Mouse (Mus musculus) intestine, embryonic 15.5 days (tissue): ENCODE data around the gene Ccdc12. TPM values are rescaled to one million over a fixed set of nuclear protein-coding genes. Genes with fewer than 3 reads are reported as not detected.
"Not testable (repeated sequence)": the region's sequence is repeated elsewhere in the genome, so short reads cannot be mapped to it uniquely, and the experiment has no call there.

Experiments
- ATAC-seq: fragments of 200-750 bp; cut with Nextera tagmentation; 2 replicates; pipeline ENCODE4 v1.8.0; 2017; ENCODE audit warnings: moderate TSS enrichment, moderate library complexity
- H3K27ac ChIP-seq: fragments of 300-500 bp; sonication (generic); 2 replicates; pipeline ENCODE4 v1.5.1; 2015; ENCODE audit warnings: mild to moderate bottlenecking, inconsistent platforms
- H3K27me3 ChIP-seq: fragments of 300-500 bp; sonication (generic); replicated peaks from 2 replicates; pipeline ENCODE4 v1.6.1; 2015; ENCODE audit warnings: inconsistent platforms
- H3K36me3 ChIP-seq: fragments of 300-500 bp; sonication (generic); 2 replicates; pipeline ENCODE4 v1.6.1; 2015; ENCODE audit warnings: inconsistent platforms
- H3K4me1 ChIP-seq: fragments of 300-500 bp; sonication (generic); replicated peaks from 2 replicates; pipeline ENCODE4 v1.6.1; 2015; ENCODE audit warnings: inconsistent platforms
- H3K4me2 ChIP-seq: fragments of 300-500 bp; sonication (generic); replicated peaks from 2 replicates; pipeline ENCODE4 v1.6.1; 2015; ENCODE audit warnings: mild to moderate bottlenecking, inconsistent platforms
- H3K4me3 ChIP-seq: fragments of 300-500 bp; sonication (generic); replicated peaks from 2 replicates; pipeline ENCODE4 v1.5.1; 2015; ENCODE audit warnings: inconsistent platforms
- H3K9ac ChIP-seq: fragments of 300-500 bp; sonication (generic); 2 replicates; pipeline ENCODE4 v1.6.1; 2015; ENCODE audit warnings: inconsistent platforms
- H3K9me3 ChIP-seq: fragments of 300-500 bp; sonication (generic); 2 replicates; pipeline ENCODE4 v1.6.1; 2016; ENCODE audit warnings: inconsistent platforms
- WGBS: fragments of 180-500 bp; shearing (Covaris S2); methylation state at CpG from one replicate; pipeline ENCODE4 v1.1.7; 2015; 5-methylcytosine and 5-hydroxymethylcytosine counted together
- polyA plus RNA-seq: library from polyadenylated mRNA; unstranded; fragments of >200 nt; fragmentation: Nextera tagmentation; extraction: Ambion mirVana; gene quantifications from 2 replicates; pipeline ENCODE4 v1.2.1, GENCODE M21; 2015

Ccdc12 gene
- polyA plus RNA-seq, 1 experiment from 2014 or later, result 166 TPM

- no peak overlapping the region for H3K4me3 ChIP-seq
- no peak for ATAC-seq
- no peaks in the 10 kb centered on the region for H3K36me3 ChIP-seq
- no peaks in the 10 kb centered on the region for H3K9me3 ChIP-seq
- no peak overlapping the region for H3K4me2 ChIP-seq
- H3K27me3 ChIP-seq, result no peaks in the 10 kb centered on the region
- no peak overlapping the region for H3K27ac ChIP-seq
- WGBS, result 51% methylated on average over 4 of the region's 4 CpGs
- H3K4me1 ChIP-seq, result peaks cover 15% of the 10 kb centered on the region
- H3K9ac ChIP-seq, result no peak overlapping the region
These were observed 11.0 kb downstream of the Ccdc12 start for GRCm38 (mm10) chr9:110667219-110667836.

DNA sequence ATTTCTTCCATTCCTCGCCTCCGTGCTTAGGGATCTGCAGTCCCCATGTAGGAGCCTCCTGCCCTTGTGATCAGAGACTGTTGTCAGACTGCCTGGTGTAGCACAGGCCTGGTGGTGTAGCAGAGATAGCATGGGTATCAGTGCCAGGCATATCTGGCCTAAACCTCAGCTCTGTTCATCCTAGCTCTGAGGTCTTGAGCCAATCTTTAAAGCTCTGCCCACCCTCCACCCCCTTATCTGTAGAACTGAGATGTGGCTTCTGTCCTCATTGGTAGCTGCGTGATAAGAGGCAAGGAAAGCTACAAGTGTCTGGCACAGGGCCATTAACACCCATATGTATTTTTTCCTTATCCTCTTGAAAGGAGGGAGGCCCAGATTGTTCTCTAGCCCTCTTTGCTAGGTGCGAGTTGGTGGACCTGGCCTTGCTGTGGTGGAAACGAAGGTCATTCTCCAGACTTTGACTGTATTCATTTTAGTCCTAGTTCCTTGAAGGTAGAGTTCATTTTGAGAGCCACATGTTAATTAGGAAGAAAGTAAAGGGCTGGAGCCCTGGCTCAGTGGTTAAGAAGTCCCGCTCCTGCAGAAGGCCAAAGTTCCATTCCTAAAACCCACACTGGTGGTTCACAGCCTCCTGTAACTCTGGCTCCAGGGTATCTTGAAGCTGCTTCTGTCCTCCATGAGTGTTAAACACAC lies 12.4 kb downstream of the Ccdc12 start:
- Histone ChIP-seq H3K9ac (no peak overlapping the region), H3K27me3 (no peaks in the 10 kb centered on the region), H3K4me3 (no peak overlapping the region), H3K9me3 (no peaks in the 10 kb centered on the region), H3K27ac (peak overlapping the region; percentile 40; the same call in 1 of the 2 replicates), H3K4me2 (no peak overlapping the region), H3K4me1 (peaks cover 18% of the 10 kb centered on the region), H3K36me3 (no peaks in the 10 kb centered on the region)
- ATAC-seq, result peak; percentile 50
- 74% methylated on average over 6 of the region's 6 CpGs for WGBS

GRCm38 (mm10) chr9:110669785-110670184 lies 13.5 kb downstream of the Ccdc12 start:
- H3K4me3 ChIP-seq, result no peak overlapping the region
- H3K9ac ChIP-seq, result no peak overlapping the region
- H3K4me1 ChIP-seq, result peaks cover 18% of the 10 kb centered on the region
- 78% methylated on average over 5 of the region's 5 CpGs for WGBS
- no peaks in the 10 kb centered on the region for H3K36me3 ChIP-seq
- no peaks in the 10 kb centered on the region for H3K27me3 ChIP-seq
- no peak for ATAC-seq
- H3K9me3 ChIP-seq, result no peaks in the 10 kb centered on the region
- H3K27ac ChIP-seq, result no peak overlapping the region
- H3K4me2 ChIP-seq, result no peak overlapping the region

GRCm38 (mm10) chr9:110672462-110673106 lies 16.3 kb downstream of the Ccdc12 start:
- H3K4me2 ChIP-seq, result no peak overlapping the region
- H3K9me3 ChIP-seq, result no peaks in the 10 kb centered on the region
- 59% methylated on average over 7 of the region's 7 CpGs for WGBS
- no peak overlapping the region for H3K27ac ChIP-seq
- no peak overlapping the region for H3K4me3 ChIP-seq
- H3K27me3 ChIP-seq, result no peaks in the 10 kb centered on the region
- H3K9ac ChIP-seq, result no peak overlapping the region
- H3K36me3 ChIP-seq, result no peaks in the 10 kb centered on the region
- 0 out of 2 replicates have a peak, but pooled peaks have one; percentile 41 for ATAC-seq
- H3K4me1 ChIP-seq, result peaks cover 15% of the 10 kb centered on the region

- Histone ChIP-seq H3K4me1 (peaks cover 17% of the 10 kb centered on the region), H3K27ac (no peak overlapping the region), H3K4me2 (no peak overlapping the region), H3K4me3 (no peak overlapping the region), H3K27me3 (no peaks in the 10 kb centered on the region), H3K9ac (no peak overlapping the region), H3K36me3 (no peaks in the 10 kb centered on the region), H3K9me3 (no peaks in the 10 kb centered on the region)
- WGBS, result 66% methylated on average over 10 of the region's 10 CpGs
- no peak for ATAC-seq
These were observed 16.9 kb downstream of the Ccdc12 start for GRCm38 (mm10) chr9:110673107-110673752.

DNA sequence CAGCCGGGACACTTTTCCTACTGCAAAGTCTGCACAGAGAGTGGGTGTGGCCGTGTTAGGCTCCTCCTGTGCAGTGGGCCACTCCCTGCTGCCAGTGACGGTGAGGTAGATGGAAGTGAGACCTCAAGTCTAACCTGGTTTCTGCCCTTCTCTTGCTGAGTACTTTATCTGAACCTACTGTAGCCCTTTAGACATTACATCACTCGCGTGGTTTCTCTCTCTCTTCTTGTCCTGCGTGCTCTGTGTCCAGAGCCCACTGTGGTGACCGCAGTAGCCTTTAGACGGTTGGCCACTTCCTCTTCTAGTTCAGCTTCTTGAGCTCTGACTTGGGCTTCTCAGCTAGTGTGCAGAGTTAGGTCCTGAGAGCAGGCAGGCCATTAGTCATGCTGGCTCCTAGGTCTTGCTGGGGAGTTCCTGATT lies 20.2 kb downstream of the Ccdc12 start:
- H3K9ac ChIP-seq, result no peak overlapping the region
- peak; percentile 70 for ATAC-seq
- no peaks in the 10 kb centered on the region for H3K36me3 ChIP-seq
- no peak overlapping the region for H3K4me2 ChIP-seq
- no peaks in the 10 kb centered on the region for H3K27me3 ChIP-seq
- peaks cover 13% of the 10 kb centered on the region for H3K4me1 ChIP-seq
- WGBS, result 69% methylated on average over 8 of the region's 8 CpGs
- H3K4me3 ChIP-seq, result no peak overlapping the region
- no peaks in the 10 kb centered on the region for H3K9me3 ChIP-seq
- peak overlapping the region; percentile 48; the same call in 1 of the 2 replicates for H3K27ac ChIP-seq

DNA sequence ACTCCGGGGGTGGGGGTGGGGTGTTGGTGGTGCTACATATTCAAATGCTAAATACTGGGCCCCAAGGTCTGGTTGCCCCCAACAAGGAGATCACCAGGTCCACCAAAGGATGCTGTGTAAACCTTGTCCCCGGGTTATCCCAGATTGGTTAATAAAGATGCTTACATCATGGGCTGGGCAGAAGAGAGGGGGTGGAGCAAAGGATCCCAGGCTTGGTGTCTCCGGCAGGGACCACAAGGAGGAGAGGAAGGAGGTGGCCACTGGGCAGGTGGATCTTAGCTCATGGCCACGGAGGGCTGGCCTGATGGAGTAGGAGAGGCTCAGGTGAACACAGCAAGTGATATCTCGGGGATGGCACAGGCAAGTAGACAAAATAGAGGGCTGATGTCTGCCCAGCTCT lies 22.6 kb downstream of the Ccdc12 start:
- no peak overlapping the region for H3K27ac ChIP-seq
- 73% methylated on average over 5 of the region's 5 CpGs for WGBS

GRCm38 (mm10) chr9:110680736-110681507 lies 24.6 kb downstream of the Ccdc12 start:
- H3K9ac ChIP-seq, result no peak overlapping the region
- no peak overlapping the region for H3K4me3 ChIP-seq
- 83% methylated on average over 7 of the region's 7 CpGs for WGBS
- no peaks in the 10 kb centered on the region for H3K27me3 ChIP-seq
- peaks cover 43% of the 10 kb centered on the region for H3K4me1 ChIP-seq
- no peak overlapping the region for H3K4me2 ChIP-seq
- H3K36me3 ChIP-seq, result no peaks in the 10 kb centered on the region
- H3K9me3 ChIP-seq, result no peaks in the 10 kb centered on the region
- no peak overlapping the region for H3K27ac ChIP-seq
- ATAC-seq, result no peak

More for the DNA sequence above, 22.6 kb downstream of the Ccdc12 start:
- Histone ChIP-seq H3K9ac (no peak overlapping the region), H3K36me3 (no peaks in the 10 kb centered on the region), H3K27me3 (no peaks in the 10 kb centered on the region), H3K4me3 (no peak overlapping the region), H3K9me3 (no peaks in the 10 kb centered on the region), H3K4me2 (no peak overlapping the region), H3K4me1 (peaks cover 23% of the 10 kb centered on the region)
- ATAC-seq, result no peak

DNA sequence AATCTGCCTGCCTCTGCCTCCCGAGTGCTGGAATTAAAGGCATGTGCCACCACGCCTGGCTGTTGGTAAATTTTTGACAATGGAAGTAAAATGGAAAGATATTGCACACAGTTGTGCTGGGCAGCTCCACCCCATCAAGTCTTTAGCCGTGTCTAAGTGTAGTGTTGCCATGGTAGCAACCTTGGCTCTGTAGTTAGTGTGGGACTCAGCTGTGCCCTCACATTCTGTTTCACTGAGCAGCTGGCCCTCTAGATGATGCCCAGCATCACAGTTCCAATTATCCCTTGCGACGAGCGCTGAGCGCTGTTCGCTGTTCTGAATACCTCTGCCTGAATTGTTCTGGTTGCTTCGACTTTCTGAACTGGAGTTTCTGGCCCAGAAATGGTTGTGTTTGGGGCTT lies 25.5 kb downstream of the Ccdc12 start:
- no peak overlapping the region for H3K27ac ChIP-seq
- H3K4me1 ChIP-seq, result peaks cover 41% of the 10 kb centered on the region

GRCm38 (mm10) chr9:110682255-110682654 lies 26.0 kb downstream of the Ccdc12 start:
- Histone ChIP-seq H3K9me3 (no peaks in the 10 kb centered on the region), H3K9ac (no peak overlapping the region), H3K36me3 (no peaks in the 10 kb centered on the region), H3K27ac (0 out of 2 replicates have a peak overlapping the region, but pooled peaks have one; percentile 1), H3K4me2 (no peak overlapping the region), H3K4me3 (no peak overlapping the region), H3K27me3 (no peaks in the 10 kb centered on the region), H3K4me1 (peaks cover 45% of the 10 kb centered on the region)
- ATAC-seq, result no peak
- WGBS, result 54% methylated on average over 5 of the region's 5 CpGs

More for the DNA sequence above, 25.5 kb downstream of the Ccdc12 start:
- Histone ChIP-seq H3K9me3 (no peaks in the 10 kb centered on the region), H3K4me2 (no peak overlapping the region), H3K27me3 (no peaks in the 10 kb centered on the region), H3K9ac (no peak overlapping the region), H3K4me3 (no peak overlapping the region), H3K36me3 (no peaks in the 10 kb centered on the region)
- 75% methylated on average over 9 of the region's 9 CpGs for WGBS
- no peak for ATAC-seq

GRCm38 (mm10) chr9:110682697-110683096 lies 26.4 kb downstream of the Ccdc12 start:
- H3K36me3 ChIP-seq, H3K27ac ChIP-seq, H3K4me2 ChIP-seq, H3K4me3 ChIP-seq, ATAC-seq, H3K9ac ChIP-seq, H3K27me3 ChIP-seq, H3K9me3 ChIP-seq: not testable (repeated sequence)
- H3K4me1 ChIP-seq, result peaks cover 41% of the 10 kb centered on the region
- 79% methylated on average over 3 of the region's 3 CpGs for WGBS
